Mouse (Mus musculus): Measurements from ENCODE around the gene Adamtsl5. TPM values are rescaled to one million over a fixed set of nuclear protein-coding genes. Genes with fewer than 3 reads are reported as not detected.
A peak's percentile ranks its signal among the peaks of the same experiment; 100 is the strongest.

The Adamtsl5 gene
- polyA plus RNA-seq, 1 experiment from 2014 or later: 0.48 TPM

DNA sequence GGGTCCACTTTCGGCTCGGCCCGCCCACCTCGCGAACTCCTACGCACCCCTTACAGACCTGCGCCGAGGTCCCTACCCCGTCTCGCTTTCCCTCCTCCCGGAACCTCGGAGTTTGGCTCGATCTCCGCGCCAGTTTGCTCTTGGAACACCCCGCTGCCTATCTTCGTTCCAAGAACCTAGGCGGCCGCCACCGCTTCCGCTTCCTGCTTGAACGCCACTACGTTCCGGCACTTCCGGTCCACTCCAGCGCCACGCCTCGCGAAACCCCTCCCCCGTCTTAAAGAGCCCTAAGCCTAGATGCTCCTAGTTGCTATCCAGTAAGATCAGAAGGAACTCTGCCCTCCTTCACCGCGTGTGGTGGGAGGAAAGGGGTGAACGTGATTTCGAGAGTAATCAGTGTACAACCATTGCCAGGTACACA is 27.9 kb downstream of the Adamtsl5 start, which contains the start of gene 2310011J03Rik:
Gene 2310011J03Rik (minus strand): TSS at position 198 of the 421 bp plus-strand sequence.
- H3K36me3 ChIP-seq (ENCODE audit: control insufficient read depth, insufficient read depth, low read length): peaks cover 36% of the 10 kb centered on the region
- ATAC-seq (peak; percentile 69), DNase-seq (ENCODE audit: low spot score) (peak; percentile 96)
- H3K4me3 ChIP-seq (ENCODE audit: low read depth, low read length): peak within 1 kb of the TSS; percentile 67
- H3K9me3 ChIP-seq (replicated peaks; ENCODE audit: control insufficient read depth, low read length): no peaks in the 10 kb centered on the region
- no peak within 1 kb of the TSS for H3K27ac ChIP-seq (ENCODE audit: low read depth, low read length)
- peak within 1 kb of the TSS; percentile 93 for H3K4me2 ChIP-seq (ENCODE audit: low read length)
- peaks cover 14% of the 10 kb centered on the region for H3K4me1 ChIP-seq (ENCODE audit: control insufficient read depth, insufficient read depth, low read length)
- H3K27me3 ChIP-seq (replicated peaks; ENCODE audit: control insufficient read depth, insufficient read depth, low read length): no peaks in the 10 kb centered on the region
- under 1% methylated on average over 34 of the region's 34 CpGs for WGBS
- peak within 1 kb of the TSS; percentile 72 for H3K9ac ChIP-seq (ENCODE audit: low read length)

- H3K9me3 ChIP-seq (replicated peaks; ENCODE audit: control insufficient read depth, low read length): no peaks in the 10 kb centered on the region
- no peak overlapping the region for H3K4me3 ChIP-seq (ENCODE audit: low read depth, low read length)
- peaks cover 5% of the 10 kb centered on the region; the same call in 1 of the 2 replicates for H3K4me1 ChIP-seq (ENCODE audit: control insufficient read depth, insufficient read depth, low read length)
- H3K36me3 ChIP-seq (ENCODE audit: control insufficient read depth, insufficient read depth, low read length): peaks cover 69% of the 10 kb centered on the region
- WGBS: 71% methylated on average over 10 of the region's 10 CpGs
- no peak for DNase-seq (ENCODE audit: low spot score)
- no peak overlapping the region for H3K27ac ChIP-seq (ENCODE audit: low read depth, low read length)
- no peaks in the 10 kb centered on the region for H3K27me3 ChIP-seq (replicated peaks; ENCODE audit: control insufficient read depth, insufficient read depth, low read length)
- H3K4me2 ChIP-seq (ENCODE audit: low read length): no peak overlapping the region
- H3K9ac ChIP-seq (ENCODE audit: low read length): no peak overlapping the region
- ATAC-seq: no peak
Measured at GRCm38 (mm10) chr10:80317011-80317410, 31.2 kb downstream of the Adamtsl5 start.

GRCm38 (mm10) chr10:80316359-80316781 is 31.8 kb downstream of the Adamtsl5 start:
- 22% methylated on average over 11 of the region's 11 CpGs for WGBS
- H3K4me1 ChIP-seq (ENCODE audit: control insufficient read depth, insufficient read depth, low read length): peaks cover 5% of the 10 kb centered on the region; the same call in 1 of the 2 replicates
- no peak overlapping the region for H3K9ac ChIP-seq (ENCODE audit: low read length)
- no peaks in the 10 kb centered on the region for H3K27me3 ChIP-seq (replicated peaks; ENCODE audit: control insufficient read depth, insufficient read depth, low read length)
- no peak overlapping the region for H3K4me3 ChIP-seq (ENCODE audit: low read depth, low read length)
- H3K9me3 ChIP-seq (replicated peaks; ENCODE audit: control insufficient read depth, low read length): no peaks in the 10 kb centered on the region
- peaks cover 75% of the 10 kb centered on the region for H3K36me3 ChIP-seq (ENCODE audit: control insufficient read depth, insufficient read depth, low read length)
- H3K27ac ChIP-seq (ENCODE audit: low read depth, low read length): no peak overlapping the region
- ATAC-seq: peak; percentile 41
- H3K4me2 ChIP-seq (ENCODE audit: low read length): no peak overlapping the region
- peak; percentile 66 for DNase-seq (ENCODE audit: low spot score)

DNA sequence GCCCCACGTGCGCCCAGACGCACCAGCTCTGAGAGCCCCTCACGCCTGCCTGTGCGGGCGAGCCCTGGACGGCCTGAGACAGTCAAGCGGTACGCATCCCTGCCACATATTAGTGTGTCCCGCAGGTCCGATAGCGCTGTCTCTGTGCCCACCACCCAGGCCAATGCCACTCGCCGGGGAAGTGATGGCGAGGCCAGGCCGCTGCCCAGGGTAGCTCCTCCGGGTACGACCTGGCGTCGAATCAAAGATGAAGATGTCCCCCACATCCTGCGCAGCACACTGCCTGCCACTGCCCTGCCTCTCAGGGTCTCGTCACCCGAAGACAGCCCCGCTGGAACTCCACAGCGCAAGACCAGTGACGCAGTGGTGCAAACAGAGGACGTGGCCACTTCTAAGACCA is 32.9 kb downstream of the Adamtsl5 start:
- H3K27me3 ChIP-seq (replicated peaks; ENCODE audit: control insufficient read depth, insufficient read depth, low read length): no peaks in the 10 kb centered on the region
- no peak overlapping the region for H3K27ac ChIP-seq (ENCODE audit: low read depth, low read length)
- no peaks in the 10 kb centered on the region for H3K9me3 ChIP-seq (replicated peaks; ENCODE audit: control insufficient read depth, low read length)
- H3K9ac ChIP-seq (ENCODE audit: low read length): no peak overlapping the region
- whole genome bisulfite sequencing: 61% methylated on average over 27 of the region's 27 CpGs
- H3K4me1 ChIP-seq (ENCODE audit: control insufficient read depth, insufficient read depth, low read length): peaks cover 5% of the 10 kb centered on the region; the same call in 1 of the 2 replicates
- H3K36me3 ChIP-seq (ENCODE audit: control insufficient read depth, insufficient read depth, low read length): peaks cover 86% of the 10 kb centered on the region
- no peak for ATAC-seq
- H3K4me2 ChIP-seq (ENCODE audit: low read length): no peak overlapping the region
- no peak overlapping the region for H3K4me3 ChIP-seq (ENCODE audit: low read depth, low read length)
- no peak for DNase-seq (ENCODE audit: low spot score)

GRCm38 (mm10) chr10:80314494-80315001 is 33.7 kb downstream of the Adamtsl5 start:
- Histone ChIP-seq H3K9me3 (replicated peaks; ENCODE audit: control insufficient read depth, low read length) (no peaks in the 10 kb centered on the region), H3K36me3 (ENCODE audit: control insufficient read depth, insufficient read depth, low read length) (peaks cover 94% of the 10 kb centered on the region), H3K27ac (ENCODE audit: low read depth, low read length) (no peak overlapping the region), H3K4me2 (ENCODE audit: low read length) (no peak overlapping the region), H3K4me1 (ENCODE audit: control insufficient read depth, insufficient read depth, low read length) (peaks cover 2% of the 10 kb centered on the region; the same call in 1 of the 2 replicates), H3K9ac (ENCODE audit: low read length) (no peak overlapping the region), H3K27me3 (replicated peaks; ENCODE audit: control insufficient read depth, insufficient read depth, low read length) (no peaks in the 10 kb centered on the region), H3K4me3 (ENCODE audit: low read depth, low read length) (no peak overlapping the region)
- no peak for DNase-seq (ENCODE audit: low spot score)
- ATAC-seq: no peak
- WGBS: 74% methylated on average over 16 of the region's 16 CpGs

DNA sequence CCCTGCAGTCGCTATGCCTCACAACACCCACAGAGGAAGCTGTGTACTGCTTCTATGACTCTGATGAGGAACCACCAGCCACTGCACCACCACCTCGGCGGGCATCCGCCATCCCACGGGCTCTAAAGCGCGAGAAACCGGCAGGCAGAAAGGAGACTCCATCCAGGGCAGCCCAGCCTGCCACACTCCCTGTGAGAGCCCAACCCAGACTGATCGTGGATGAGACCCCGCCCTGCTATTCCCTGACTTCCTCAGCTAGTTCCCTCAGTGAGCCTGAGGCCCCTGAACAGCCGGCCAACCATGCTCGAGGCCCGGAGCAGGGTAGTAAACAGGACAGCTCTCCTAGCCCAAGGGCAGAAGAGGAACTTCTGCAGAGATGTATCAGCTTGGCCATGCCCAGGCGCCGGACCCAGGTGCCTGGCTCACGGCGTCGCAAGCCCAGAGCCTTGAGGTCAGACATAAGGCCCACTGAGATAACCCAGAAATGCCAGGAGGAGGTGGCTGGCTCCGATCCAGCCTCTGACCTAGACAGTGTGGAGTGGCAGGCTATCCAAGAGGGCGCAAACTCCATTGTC is 34.5 kb downstream of the Adamtsl5 start:
- Histone ChIP-seq H3K9ac (ENCODE audit: low read length) (no peak overlapping the region), H3K27ac (ENCODE audit: low read depth, low read length) (no peak overlapping the region), H3K4me1 (ENCODE audit: control insufficient read depth, insufficient read depth, low read length) (no peaks in the 10 kb centered on the region), H3K36me3 (ENCODE audit: control insufficient read depth, insufficient read depth, low read length) (peaks cover 100% of the 10 kb centered on the region), H3K4me2 (ENCODE audit: low read length) (no peak overlapping the region), H3K9me3 (replicated peaks; ENCODE audit: control insufficient read depth, low read length) (no peaks in the 10 kb centered on the region), H3K27me3 (replicated peaks; ENCODE audit: control insufficient read depth, insufficient read depth, low read length) (no peaks in the 10 kb centered on the region), H3K4me3 (ENCODE audit: low read depth, low read length) (no peak overlapping the region)
- DNase-seq (ENCODE audit: low spot score): no peak
- WGBS: 70% methylated on average over 20 of the region's 20 CpGs
- no peak for ATAC-seq

DNA sequence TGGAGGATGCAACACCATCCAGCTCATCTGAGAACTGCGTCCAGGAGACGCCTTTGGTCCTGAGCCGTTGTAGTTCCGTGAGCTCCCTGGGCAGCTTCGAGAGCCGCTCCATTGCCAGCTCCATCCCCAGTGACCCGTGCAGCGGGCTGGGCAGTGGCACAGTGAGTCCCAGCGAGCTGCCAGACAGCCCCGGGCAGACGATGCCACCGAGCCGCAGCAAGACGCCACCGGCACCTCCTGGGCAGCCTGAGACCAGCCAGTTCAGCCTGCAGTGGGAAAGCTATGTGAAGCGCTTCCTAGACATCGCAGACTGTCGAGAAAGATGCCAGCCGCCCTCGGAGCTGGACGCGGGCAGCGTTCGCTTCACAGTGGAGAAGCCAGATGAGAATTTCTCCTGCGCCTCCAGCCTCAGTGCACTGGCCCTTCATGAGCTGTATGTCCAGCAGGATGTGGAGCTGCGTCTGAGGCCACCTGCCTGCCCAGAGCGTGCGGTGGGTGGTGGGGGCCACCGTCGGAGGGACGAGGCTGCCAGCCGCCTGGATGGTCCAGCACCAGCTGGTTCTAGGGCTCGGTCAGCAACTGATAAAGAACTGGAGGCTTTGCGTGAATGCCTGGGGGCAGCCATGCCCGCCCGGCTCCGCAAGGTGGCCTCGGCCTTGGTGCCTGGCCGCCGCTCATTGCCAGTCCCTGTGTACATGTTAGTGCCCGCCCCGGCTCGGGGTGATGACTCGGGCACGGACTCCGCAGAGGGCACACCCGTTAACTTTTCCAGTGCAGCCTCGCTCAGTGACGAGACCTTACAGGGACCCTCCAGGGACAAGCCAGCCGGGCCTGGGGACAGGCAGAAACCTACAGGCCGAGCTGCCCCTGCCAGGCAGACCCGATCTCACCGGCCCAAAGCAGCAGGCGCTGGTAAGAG is 35.4 kb downstream of the Adamtsl5 start:
- H3K36me3 ChIP-seq (ENCODE audit: control insufficient read depth, insufficient read depth, low read length): peaks cover 100% of the 10 kb centered on the region
- no peaks in the 10 kb centered on the region for H3K9me3 ChIP-seq (replicated peaks; ENCODE audit: control insufficient read depth, low read length)
- H3K4me1 ChIP-seq (ENCODE audit: control insufficient read depth, insufficient read depth, low read length): no peaks in the 10 kb centered on the region
- no peak overlapping the region for H3K9ac ChIP-seq (ENCODE audit: low read length)
- H3K27me3 ChIP-seq (replicated peaks; ENCODE audit: control insufficient read depth, insufficient read depth, low read length): no peaks in the 10 kb centered on the region
- DNase-seq (ENCODE audit: low spot score) (no peak), ATAC-seq (no peak)
- H3K27ac ChIP-seq (ENCODE audit: low read depth, low read length): no peak overlapping the region
- H3K4me3 ChIP-seq (ENCODE audit: low read depth, low read length): no peak overlapping the region
- WGBS: 78% methylated on average over 54 of the region's 54 CpGs
- no peak overlapping the region for H3K4me2 ChIP-seq (ENCODE audit: low read length)

GRCm38 (mm10) chr10:80311560-80311959 is 36.7 kb downstream of the Adamtsl5 start:
- DNase-seq (ENCODE audit: low spot score) (no peak), ATAC-seq (no peak)
- no peak overlapping the region for H3K4me2 ChIP-seq (ENCODE audit: low read length)
- no peaks in the 10 kb centered on the region for H3K4me1 ChIP-seq (ENCODE audit: control insufficient read depth, insufficient read depth, low read length)
- no peak overlapping the region for H3K27ac ChIP-seq (ENCODE audit: low read depth, low read length)
- H3K36me3 ChIP-seq (ENCODE audit: control insufficient read depth, insufficient read depth, low read length): peaks cover 100% of the 10 kb centered on the region
- no peaks in the 10 kb centered on the region for H3K27me3 ChIP-seq (replicated peaks; ENCODE audit: control insufficient read depth, insufficient read depth, low read length)
- H3K9ac ChIP-seq (ENCODE audit: low read length): no peak overlapping the region
- no peaks in the 10 kb centered on the region for H3K9me3 ChIP-seq (replicated peaks; ENCODE audit: control insufficient read depth, low read length)
- H3K4me3 ChIP-seq (ENCODE audit: low read depth, low read length): no peak overlapping the region
- 90% methylated on average over 16 of the region's 16 CpGs for WGBS
